Mouse (Mus musculus) gastrocnemius, postnatal 10 days (tissue): Measurements from ENCODE around the gene Bace2. TPM values are rescaled to one million over a fixed set of nuclear protein-coding genes. Genes with fewer than 3 reads are reported as not detected.

ENCODE experiments used
- DNase-seq: peaks from one replicate; pipeline ENCODE4 v3.0.0; 2021; ENCODE audit warnings: mixed read lengths
- total RNA-seq, 2 experiments: library from RNA; stranded (reverse); gene quantifications; 2 replicates each; pipeline ENCODE4 v1.2.3; 2021

Bace2 gene
- total RNA-seq, 2 experiments from 2014 or later, result 10.5 to 16.2 TPM

DNA sequence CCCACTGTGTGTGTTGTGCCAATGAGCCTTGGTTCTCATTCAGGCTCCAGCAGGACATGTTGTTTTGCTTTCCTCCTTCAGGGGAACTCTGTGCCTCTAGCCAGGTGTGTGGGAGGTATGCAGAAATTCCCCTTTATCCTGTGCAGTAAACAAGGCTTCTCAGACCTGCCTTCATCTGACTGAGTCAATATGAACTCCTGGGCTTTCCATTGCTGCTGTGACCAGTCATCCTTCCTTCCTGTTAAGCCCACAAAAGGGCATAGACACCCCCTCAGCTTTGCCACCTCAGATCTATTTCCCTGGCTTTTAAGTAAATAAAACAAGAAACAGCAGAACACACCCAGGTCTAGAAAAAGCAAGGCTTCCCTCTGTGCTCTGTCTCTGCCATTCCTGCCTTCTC is 45.2 kb downstream of the Bace2 start:
- DNase-seq, result no peak

DNA sequence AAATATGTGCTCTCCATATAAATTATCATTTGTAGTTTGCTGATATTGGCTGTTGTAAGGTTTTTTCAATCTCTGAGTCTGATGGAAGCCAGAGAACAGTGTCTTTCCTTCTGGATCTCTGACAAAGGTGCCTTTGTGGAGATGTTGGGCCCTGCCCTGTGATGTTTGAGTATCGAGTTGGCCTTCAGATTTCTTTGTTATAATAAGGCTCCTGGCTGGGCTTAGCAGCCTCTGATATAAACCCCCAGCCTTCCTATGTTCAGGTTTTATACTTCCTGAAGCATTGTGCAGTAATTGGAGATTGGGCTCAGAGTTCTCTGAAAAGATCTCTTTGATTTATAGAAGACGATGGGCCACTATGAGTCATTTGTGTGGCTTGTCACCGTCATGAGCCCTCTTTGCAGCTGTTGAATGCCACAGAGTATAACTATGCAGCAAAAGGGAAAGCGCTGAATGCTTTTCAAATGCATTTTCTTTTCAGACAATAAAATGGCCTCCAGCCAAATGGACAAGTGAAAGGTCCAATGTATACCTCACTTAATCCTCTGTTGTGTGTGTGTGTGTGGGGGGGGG is 45.8 kb downstream of the Bace2 start:
- no peak for DNase-seq

DNA sequence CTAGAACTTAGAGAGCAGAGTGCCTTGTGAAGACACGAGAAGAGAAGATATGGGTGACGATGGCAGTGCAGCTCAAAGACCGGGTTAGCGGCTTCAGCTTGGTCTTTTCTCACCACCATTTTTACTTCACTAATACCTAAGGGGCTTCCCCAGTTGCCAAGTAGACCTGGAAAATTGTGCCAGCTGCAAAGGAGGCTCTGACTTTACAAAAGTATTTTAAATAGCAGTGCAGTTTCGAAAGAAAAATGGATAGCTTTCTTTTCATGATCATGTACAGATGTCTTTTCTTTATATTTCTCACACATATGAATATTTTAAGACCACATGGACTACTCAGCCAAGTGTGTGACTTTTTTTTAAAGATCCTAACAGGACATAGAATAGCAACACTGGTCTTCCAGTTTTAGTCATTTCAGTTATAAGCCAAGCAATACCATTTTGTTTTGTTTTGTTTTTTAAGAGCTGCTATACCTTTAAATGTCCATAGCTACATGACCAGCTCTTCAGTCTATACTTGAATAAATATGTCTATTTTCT is 49.0 kb downstream of the Bace2 start:
- DNase-seq, result no peak

DNA sequence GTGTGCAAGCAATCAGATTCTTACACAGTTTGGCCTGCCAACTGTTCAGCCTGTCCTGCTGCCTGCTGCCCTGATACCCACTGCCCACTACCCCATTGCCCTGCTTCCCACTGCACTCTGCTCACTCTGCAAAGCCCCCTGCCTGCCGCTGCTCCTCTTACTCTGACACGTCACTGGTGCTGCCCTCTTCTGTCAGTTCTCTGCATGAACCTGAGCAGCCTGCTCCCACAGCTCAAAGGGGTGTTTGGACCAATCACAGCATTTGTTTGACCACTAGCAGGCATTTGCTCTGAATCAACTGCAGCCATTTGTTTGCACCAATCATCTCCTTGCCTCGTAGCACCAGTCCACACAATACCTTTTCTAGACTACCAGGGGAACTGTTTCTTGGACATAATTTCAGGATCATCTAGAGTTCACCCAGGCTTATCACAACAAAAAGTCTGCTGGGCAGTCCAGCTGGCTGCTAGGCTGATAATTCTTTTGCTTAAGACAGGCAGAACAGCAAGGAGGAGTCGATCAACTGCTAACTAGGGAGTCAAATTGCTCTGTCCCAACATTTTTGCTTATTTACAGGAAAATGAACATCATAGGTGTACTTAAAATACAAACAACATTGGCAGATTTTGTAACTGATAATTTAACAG is 61.5 kb downstream of the Bace2 start:
- peak; percentile 40 for DNase-seq

DNA sequence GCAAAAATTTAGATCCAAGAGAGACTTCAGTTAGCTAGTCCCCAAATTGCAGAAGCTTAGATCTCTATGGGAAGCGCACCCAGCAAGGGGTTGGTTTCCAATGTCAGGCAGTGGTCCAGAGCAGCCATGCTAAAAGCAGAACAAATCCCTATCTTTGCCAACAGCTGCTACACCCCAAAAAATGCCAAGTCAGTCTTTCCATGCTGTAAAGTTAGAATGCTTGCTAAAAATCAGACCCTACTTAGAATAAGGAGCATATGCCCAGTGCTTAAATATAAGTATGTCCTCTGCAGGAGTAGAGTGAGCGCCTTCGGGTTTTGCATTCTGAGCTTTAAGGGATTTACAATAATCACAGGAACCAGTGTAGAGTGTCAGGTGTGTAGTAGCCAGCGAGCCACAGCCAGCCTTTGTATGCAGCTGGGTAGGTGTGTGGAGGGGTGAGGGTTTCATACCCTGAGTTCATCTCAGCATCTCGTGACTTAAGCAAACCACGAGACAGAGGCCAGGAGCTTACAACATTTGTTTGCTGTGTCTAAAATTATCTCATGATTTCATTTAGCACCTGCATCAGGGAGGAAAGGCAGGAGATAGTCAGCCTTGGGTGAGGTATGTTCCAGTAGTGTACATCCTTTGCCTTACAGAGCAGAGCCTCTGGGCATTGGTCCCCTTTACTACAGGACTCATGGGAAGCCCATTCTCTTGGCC is 62.4 kb downstream of the Bace2 start:
- no peak for DNase-seq

DNA sequence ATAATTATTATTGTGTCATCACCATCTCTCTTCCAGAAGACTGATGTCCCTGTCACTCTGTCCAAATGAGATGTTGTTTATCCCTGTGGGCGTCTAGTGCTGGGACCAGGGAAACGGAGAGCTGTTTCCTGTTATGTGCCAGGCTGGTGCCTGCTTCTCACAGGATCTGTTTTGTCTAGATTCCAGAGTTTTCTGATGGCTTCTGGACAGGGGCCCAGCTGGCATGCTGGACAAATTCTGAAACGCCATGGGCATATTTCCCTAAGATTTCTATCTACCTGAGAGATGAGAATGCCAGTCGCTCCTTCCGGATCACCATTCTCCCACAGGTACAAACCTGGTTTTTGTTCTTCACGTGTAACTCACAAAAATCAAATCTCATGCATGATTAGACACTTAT is 65.1 kb downstream of the Bace2 start:
- DNase-seq, result no peak

DNA sequence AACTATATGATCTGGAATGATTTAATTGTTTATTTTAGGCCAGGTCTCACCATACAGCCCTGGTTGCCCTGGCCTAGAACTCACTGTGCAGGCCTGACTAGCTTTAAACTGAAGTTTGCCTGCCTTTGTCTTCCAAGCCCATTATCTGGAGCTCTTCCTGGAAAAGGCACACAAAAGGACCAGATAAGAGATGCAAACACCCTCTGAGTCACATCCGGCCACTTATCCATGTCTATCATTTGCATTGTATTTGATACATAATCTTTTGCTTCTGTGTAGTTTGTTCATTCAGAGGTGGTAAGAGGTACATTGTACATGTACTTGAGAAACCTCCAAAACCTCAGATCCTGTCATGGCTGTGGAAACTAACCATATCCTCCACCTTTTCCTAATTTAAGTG is 67.1 kb downstream of the Bace2 start:
- no peak for DNase-seq

DNA sequence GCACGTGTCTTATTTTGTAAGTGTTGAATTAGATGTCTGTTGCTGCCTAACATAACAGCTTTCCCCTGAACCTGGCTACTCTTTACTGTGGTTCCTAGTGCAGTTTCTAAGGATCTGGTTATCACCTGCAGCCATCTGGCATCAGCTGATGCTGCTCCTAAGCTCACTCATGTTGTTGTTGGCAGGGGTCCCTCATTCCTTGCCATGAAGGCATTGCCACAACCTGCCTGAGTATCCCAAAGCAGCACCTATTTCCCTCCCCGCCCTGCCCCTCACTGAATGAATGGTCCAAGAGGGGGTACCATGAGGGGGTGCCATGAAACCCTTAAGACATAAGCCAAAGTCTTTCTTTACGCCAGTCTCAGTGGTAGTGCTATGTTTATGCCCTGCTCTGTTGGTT is 71.5 kb downstream of the Bace2 start:
- no peak for DNase-seq

DNA sequence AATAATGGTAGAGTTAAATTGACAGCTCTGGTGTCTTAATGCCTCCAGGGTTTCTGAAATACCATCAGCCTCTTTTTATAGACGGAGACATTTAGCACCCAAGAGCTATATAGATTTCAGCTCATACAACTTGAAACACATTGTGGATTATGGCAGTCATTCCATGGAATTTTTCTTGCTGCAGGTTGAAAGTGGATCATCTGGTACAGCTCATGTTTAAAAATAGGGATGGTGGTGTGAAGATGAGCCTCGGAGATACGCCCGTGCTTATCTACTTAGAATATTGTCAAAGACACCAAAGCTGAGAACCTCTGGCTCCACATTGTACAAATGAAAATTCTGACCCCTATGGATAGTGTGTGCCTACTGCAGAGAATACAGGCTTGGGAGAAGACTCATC is 73.5 kb downstream of the Bace2 start:
- no peak for DNase-seq

DNA sequence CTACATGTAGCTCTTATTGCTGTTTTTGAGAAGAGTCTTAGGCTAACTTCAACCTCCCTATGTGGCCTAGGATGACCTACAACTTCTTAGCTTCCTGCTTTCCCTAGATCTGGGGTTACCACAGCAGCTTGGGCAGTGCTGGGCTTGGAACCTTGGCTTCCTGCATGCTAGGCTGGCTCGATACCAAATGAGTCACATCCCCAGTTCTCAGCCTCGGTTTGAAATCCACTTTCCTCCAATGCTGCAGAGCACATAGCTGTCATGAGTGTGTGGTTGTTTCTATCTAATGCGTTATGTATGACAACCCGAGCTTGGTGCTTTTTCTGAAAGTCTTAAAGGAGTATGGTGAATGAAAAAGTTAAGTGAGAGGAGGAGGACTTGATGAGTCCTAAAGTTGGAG is 74.8 kb downstream of the Bace2 start:
- DNase-seq, result peak; percentile 32

DNA sequence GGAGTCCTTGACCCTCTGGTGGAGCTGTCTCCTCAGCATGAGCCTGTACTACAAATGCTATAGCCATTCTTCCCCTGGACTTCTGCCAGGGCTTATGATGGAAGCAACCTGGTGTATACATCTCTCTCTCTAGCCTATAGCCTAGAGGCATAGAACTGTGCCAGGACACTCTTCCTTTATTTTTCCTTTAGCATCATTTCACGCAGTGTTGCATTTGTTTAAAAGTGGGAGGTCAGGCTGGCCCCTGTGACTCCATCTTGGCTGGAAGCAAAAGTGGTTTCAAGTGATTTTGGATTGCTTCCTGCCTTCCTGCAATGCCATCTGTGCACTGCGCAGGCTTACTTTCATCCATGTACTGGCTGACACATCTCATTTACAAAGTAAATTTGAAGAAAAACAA is 77.7 kb downstream of the Bace2 start:
- DNase-seq, result no peak

DNA sequence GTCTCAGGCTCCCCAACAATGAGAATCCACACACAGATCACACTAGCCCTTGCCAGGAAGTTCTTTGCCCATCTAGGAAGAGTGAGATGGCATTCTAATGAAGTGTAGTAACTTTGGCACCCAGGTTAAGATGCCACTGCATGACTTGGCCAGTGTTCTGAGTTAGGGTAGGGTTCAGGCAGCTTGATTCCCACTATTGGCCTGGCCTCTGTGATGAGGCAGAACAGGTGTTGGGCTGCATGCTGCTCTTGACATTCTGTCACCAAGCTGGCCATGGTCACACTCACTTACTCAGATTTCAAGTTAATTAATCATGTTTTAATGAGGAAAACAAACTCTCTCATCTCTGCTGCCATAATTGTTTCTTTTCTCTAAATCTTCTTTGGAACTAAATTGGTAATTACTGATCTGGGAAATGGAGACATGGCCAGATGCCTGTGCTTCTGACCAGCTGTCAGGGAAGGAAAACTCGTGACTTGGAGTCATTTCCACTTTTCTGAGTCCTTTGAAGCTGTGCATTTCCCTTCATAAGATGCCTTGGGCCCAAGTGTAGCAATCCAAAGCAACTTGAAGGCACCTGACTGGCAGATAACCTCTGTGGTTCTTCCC is 81.0 kb downstream of the Bace2 start:
- DNase-seq, result peak; percentile 19

DNA sequence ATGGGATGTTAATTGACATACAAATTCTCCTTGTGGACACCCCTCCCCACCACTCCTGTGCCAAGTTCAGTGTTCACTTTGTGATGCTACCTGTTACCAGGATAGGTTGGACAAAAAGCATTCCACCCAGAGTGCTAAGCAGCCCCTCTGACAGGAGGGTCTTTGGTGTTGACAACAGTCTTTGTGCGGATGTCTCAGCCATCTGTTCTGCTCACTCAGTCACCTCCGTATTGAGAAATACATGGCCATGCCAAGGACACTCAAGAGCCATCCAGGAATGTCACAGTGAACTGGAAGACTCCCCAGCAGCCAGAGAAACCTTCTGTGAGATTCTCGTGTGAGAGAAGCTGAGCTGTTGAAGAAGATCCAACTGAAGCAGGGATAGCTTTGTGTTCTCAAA is 81.6 kb downstream of the Bace2 start:
- no peak for DNase-seq

DNA sequence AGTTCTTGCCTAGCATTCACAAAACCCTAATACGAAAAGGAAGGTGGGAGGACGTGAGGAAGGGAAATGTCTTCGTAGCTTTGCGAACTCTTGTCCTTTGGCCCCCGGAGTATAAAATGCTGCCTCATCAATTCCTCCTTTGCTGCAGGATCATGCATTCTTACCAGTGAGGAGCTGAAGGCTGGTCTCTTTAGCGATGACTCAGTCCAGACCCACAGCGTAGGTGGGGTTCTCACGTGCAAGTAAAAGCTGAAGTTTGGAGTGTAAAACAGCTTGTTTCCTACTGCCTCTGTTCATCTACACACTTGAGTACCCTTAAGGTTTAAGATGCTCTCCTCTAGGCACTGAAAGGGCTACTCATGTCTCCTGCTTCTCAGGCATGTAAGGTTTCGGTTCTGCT is 85.4 kb downstream of the Bace2 start:
- DNase-seq, result no peak

DNA sequence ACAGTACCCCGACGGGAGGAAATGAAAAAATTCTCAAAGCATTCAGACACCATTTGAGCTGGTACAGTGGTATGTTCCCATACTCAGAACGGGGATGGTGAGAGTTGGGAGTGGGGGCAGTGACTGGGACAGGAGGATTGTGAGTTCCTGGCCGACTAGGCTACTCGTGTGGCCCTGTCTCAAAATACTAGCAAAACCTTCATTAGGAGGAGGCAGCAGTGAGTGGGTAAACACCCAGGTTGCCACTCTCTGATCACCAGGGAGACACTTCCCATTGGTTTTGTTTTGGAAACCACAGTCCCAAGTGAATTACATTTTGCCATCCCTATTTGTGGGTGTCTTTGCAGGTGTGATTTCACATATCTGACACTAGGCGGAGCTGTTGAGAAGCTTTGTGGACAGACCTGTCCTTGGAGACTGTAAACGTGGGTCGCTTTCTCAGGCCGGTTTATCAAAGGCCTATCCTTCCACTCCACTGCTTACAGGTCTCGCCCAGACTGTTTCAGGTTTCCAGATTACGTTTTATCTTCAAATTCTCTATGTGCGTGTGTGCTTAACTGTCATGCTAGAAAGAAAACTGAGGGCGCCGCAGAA is 87.2 kb downstream of the Bace2 start:
- DNase-seq, result no peak

DNA sequence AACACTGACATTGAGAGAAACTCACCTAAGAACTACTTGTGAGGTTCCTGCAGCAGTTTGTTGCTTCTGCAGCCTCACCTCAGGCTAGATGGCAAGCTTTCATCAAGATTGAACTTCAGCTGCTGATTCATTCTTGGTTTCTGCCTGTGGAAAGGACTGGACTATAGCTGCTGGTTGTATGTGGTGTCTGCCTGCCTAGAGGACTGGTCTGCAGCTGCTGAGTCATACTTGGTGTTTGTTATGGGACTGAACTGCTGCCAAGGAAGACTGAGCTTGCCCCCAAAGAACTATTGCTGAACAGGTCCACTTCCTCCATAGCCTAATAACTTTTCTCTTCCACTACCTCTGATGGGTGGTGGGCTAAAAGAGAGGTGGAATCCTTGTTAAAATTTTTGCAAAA is 90.8 kb downstream of the Bace2 start:
- DNase-seq, result no peak

DNA sequence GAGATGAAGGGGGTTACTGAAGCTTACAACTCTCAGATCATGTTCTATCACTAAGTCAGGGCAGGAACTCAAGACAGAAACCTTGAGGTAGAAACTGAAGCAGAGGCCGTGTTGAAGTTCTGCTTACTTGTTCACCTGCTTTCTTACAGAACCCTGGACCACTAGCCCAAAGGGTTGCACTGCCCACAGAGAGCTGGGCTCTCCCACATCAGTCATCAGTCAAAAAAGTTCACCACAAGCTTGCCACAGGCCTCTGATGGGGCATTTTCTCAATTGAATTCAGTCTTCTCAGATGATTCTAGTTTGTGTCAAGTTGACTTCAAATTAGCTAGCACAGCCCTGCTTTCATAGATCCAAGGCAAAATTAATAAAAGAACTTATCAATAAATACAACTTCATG is 103.3 kb downstream of the Bace2 start:
- DNase-seq, result no peak

DNA sequence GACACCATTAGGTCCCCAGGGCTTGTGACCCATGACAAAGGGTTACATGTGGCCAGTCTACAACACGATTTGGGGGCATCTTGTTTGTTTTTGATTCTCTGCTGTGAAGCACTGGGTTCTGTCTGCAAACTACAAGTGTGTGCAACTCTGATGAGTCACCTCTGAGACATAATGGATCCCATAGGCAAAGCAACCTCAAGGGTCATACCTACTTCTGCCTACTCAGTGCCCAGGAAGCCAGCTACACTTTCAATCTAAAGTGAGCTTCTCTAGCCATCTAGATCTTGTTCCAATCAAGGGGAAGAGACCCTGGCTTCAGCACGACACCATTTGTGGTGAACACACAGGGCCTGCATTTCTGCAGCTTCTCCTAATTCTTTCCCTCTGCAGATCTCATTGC is 104.7 kb downstream of the Bace2 start:
- DNase-seq, result no peak

DNA sequence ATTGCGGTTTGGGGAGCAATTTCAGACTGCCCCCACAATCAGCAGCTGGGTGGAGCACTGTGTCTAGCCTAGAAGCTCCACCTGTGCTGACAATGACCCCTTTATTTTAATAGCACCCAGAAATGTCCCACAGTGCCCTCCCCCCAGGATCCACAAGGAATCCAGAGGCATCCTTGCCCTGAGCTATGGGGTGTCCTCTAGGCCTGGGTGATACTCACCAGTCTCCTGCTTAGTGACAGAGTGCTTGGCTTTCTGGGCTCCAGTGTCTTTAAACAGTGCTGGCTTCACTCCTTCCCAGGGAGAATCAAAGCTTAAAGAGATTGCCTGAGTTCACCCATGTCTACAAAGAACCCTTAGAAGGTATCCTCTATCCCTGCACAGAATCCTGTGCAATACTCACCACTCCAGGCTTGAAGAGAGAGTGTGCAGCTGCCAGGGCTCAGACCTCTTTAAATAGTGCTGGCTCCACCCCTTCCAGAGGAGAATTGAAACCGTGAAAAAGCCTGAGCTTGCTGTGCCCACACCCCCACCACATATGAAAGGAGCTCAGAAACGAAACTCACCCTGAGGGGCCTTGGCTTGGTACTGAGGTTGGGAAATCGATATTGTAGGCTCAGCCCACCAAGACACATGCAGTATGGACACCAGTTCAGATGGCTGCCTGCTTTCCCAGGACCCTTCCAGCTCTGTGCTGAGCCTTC is 106.1 kb downstream of the Bace2 start, which contains the start of gene Mx1:
Mx1 (minus strand) TSS at position 427 of the 701 bp plus-strand sequence.
- no peak for DNase-seq

DNA sequence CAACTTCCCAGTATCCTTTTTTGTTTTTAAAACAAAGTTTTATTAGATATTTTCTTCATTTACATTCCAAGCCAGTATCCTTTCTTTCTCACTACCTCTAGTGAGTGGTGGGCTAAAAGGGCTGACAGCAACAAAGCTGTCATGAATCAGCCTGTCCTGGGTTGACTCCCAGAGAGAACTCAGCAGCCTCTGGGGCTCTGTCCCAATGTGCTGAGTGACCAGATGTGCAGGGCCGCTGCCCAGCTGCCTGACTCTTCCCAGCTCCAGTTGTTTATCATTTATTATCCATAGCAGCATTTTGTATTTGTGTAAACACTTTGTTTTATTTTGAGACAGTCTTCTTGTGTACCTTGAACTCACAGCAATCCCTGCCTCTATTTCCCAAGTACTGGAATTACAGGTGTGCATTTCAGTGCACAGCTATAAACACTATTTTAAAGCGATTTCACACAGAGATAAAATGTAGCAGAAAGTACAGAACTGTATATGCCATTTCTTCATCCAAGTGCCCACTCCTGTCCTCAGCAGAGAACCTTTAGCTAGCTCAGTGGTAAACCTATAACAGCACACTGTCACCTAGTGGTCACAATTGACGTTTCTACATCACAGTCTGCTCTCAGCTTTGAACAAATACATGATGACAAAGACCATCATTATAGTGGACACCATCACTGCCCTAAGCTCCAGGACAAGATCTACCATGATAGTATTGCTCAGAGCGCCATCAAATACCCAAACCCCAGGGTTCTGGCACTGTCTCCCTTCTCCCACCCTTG is 109.8 kb downstream of the Bace2 start:
- no peak for DNase-seq

DNA sequence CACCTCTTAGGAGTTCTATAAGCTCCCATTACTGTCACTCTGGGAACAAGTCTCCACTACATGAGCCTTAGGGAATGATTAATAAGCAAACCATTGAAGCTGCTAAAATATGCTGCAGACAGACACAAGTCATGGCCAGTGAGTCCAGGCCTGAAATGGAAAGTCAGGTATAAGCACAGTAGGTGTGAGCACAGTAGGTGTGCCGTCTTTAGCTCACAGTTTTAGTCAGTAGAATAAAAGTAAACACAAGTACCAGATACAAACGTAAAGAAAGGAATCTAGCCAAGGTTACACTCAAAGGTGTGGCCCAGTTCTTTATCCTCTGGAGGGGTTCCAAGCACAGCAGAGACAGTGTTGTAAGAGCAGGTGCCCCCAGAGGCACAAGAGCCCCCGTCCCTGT is 110.9 kb downstream of the Bace2 start:
- no peak for DNase-seq
